ENCODE assay signal across 18 mouse cellular contexts in genomic region chr17:80739421-80739820, GRCm38 (mm10).
"Had no signal": no experiment of that assay in that cellular context is flagged by ENCODE, and none has a peak within 500 bp of the region (broad histone marks: within the 10 kb centered on the region; RNA-seq: fewer than 3 reads in every experiment).

No protein-coding gene starts in this region.

- ATAC-seq: intestine, postnatal 0 days; liver, embryonic 12.5 days had no signal

- H3K9ac ChIP-seq: kidney, embryonic 15.5 days; limb, embryonic 13.5 days; liver, embryonic 12.5 days; liver, embryonic 15.5 days; neural tube, embryonic 12.5 days; neural tube, embryonic 15.5 days had no signal

- H3K4me3 ChIP-seq: kidney, embryonic 15.5 days; limb, embryonic 10.5 days; limb, embryonic 13.5 days; liver, embryonic 12.5 days; liver, embryonic 15.5 days; neural tube, embryonic 12.5 days; neural tube, embryonic 15.5 days had no signal

- H3K36me3 ChIP-seq: kidney, embryonic 15.5 days; limb, embryonic 10.5 days; limb, embryonic 13.5 days; liver, embryonic 12.5 days; liver, embryonic 15.5 days; neural tube, embryonic 12.5 days; neural tube, embryonic 15.5 days had no signal

- H3K27ac ChIP-seq: kidney, embryonic 15.5 days; limb, embryonic 10.5 days; limb, embryonic 13.5 days; liver, embryonic 12.5 days; liver, embryonic 15.5 days; neural tube, embryonic 12.5 days; neural tube, embryonic 15.5 days had no signal

- H3K4me1 ChIP-seq: kidney, embryonic 15.5 days; limb, embryonic 10.5 days; limb, embryonic 13.5 days; liver, embryonic 12.5 days; liver, embryonic 15.5 days; neural tube, embryonic 12.5 days; neural tube, embryonic 15.5 days had no signal

- DNase-seq: kidney, adult 2 months; kidney, postnatal 10 days; kidney, postnatal 4 days; liver; lung, adult 2 months; lung, postnatal 14 days; lung, postnatal 4 days; thymus, adult 18-20 months; thymus, postnatal 36 days had no signal

- H3K27me3 ChIP-seq: kidney, embryonic 15.5 days; limb, embryonic 13.5 days; liver, embryonic 12.5 days; liver, embryonic 15.5 days; neural tube, embryonic 12.5 days; neural tube, embryonic 15.5 days had no signal

- H3K9me3 ChIP-seq: kidney, embryonic 15.5 days; limb, embryonic 10.5 days; limb, embryonic 13.5 days; liver, embryonic 12.5 days; liver, embryonic 15.5 days; neural tube, embryonic 12.5 days; neural tube, embryonic 15.5 days had no signal

- H3K4me2 ChIP-seq: kidney, embryonic 15.5 days; limb, embryonic 13.5 days; liver, embryonic 12.5 days; liver, embryonic 15.5 days; midbrain, embryonic 11.5 days; neural tube, embryonic 12.5 days; neural tube, embryonic 15.5 days had no signal
